Mouse (Mus musculus): ENCODE results near the gene Olfr1231. TPM values are rescaled to one million over a fixed set of nuclear protein-coding genes. Genes with fewer than 3 reads are reported as not detected.

Gene Olfr1231
- total RNA-seq (2017) = not detected in 2 replicates

DNA sequence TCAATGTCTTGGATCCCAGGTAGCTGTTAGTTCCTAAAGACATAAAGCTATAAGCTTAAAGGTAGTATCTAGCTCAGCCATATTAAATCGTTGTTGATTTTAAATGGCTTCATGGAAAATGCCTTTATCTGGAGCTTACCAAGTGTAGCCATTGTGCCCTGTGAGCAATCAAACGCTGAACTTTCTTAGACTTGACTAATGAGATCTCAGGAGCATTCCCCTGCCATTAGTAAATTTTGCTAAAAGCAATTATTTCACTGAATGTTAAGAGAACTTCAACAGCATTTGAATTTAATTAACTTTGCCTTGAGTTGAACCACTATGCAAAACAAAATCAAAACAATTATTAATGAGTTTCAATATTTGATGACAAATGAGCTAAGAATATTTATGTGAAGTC, at the start of gene Olfr1231:
TSS of gene Olfr1231 (minus strand) at position 101 of the 400 bp plus-strand sequence.
- no peak for ATAC-seq (replicated peaks in 1 of 2; ENCODE audit: insufficient read depth in 1 of 2, low FRiP score in 2 of 2, low TSS enrichment in 1 of 2, low read depth in 1 of 2, poor library complexity in 2 of 2, severe bottlenecking in 2 of 2)

DNA sequence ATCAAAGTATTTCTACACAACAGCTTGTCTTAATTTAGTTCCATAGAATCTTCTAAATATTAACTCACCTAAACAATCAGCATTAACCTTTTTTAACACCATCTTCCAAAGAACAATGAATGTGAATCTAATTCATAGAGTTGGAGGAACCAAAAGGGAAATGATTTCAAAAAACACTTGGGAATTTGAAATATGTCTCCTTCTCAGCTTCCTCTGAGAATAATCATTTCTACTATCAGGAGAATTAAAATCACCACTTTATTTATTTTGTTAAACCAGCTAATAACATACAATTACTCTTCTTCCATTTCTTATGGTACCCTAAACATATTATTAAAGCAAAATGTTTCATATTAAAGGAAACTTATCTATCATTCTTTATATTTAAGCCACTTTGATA, 35.4 kb upstream of the Olfr1231 start, which contains the start of gene Olfr1233:
TSS of gene Olfr1233 (minus strand) at position 101 of the 400 bp plus-strand sequence.
- no peak for ATAC-seq (replicated peaks in 1 of 2; ENCODE audit: insufficient read depth in 1 of 2, low FRiP score in 2 of 2, low TSS enrichment in 1 of 2, low read depth in 1 of 2, poor library complexity in 2 of 2, severe bottlenecking in 2 of 2)

DNA sequence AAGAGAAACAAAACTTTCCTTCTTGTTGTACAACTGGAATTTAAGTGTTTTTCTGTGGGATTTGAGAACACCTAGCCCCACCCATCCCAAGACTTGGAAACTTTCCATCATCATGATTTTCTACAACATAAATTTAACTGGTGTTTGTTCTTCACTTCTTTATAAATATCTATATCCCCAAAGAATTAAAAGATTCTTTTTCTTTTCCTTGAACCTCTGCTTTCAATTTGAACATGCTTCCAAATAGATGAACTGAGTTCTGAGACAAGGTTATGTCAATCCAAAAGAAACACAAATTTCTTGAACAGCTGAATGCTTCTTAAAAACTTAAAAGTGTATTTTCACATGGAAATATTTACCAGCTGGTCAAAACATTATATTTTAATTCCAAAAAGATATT, 22.7 kb upstream of the Olfr1231 start, which contains the start of gene Olfr1232:
TSS of gene Olfr1232 (minus strand) at position 101 of the 400 bp plus-strand sequence.
- no peak for ATAC-seq (replicated peaks in 1 of 2; ENCODE audit: insufficient read depth in 1 of 2, low FRiP score in 2 of 2, low TSS enrichment in 1 of 2, low read depth in 1 of 2, poor library complexity in 2 of 2, severe bottlenecking in 2 of 2)

DNA sequence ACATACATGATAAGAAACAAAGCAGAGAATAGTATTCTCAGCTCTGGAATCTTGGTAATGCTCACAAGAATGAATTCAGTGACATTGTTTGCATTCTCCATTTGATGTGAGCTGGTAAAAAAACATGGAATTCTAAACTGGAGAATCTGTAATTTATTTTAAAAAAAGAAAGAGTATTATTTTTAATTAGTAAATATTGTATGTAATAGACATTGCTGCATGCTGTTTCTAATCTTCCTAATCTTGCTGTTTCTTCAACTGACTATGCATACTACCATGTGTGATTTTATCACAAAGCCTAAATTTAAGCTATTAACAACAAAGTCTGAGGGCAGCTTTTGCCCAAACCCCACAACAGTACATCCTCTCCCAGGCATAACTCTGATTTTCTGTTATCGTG, 9.7 kb downstream of the Olfr1231 start, which contains the start of gene Olfr1230:
TSS of gene Olfr1230 (minus strand) at position 101 of the 400 bp plus-strand sequence.
- ATAC-seq (replicated peaks in 1 of 2; ENCODE audit: insufficient read depth in 1 of 2, low FRiP score in 2 of 2, low TSS enrichment in 1 of 2, low read depth in 1 of 2, poor library complexity in 2 of 2, severe bottlenecking in 2 of 2) = no peak

DNA sequence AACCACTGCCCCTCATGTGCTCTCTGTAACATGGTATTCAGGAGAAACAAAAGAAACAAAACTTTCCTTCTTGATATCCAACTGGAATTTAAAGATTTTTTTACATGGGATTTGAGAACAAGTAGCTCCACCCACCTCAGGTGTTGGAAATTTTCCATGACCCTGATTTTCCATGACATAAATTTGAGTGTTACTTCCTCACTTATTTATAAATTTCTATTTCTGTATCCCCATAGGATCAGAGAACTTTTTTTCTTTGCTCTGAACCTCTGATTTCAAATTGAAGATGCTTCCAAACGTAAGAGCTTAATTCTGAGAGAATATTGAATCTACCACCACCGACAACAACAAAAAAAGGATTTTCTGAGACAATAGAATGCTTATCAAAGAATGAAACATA, 19.0 kb downstream of the Olfr1231 start, which contains the start of gene Olfr1229:
TSS of gene Olfr1229 (minus strand) at position 101 of the 400 bp plus-strand sequence.
- ATAC-seq (replicated peaks in 1 of 2; ENCODE audit: insufficient read depth in 1 of 2, low FRiP score in 2 of 2, low TSS enrichment in 1 of 2, low read depth in 1 of 2, poor library complexity in 2 of 2, severe bottlenecking in 2 of 2) = no peak

DNA sequence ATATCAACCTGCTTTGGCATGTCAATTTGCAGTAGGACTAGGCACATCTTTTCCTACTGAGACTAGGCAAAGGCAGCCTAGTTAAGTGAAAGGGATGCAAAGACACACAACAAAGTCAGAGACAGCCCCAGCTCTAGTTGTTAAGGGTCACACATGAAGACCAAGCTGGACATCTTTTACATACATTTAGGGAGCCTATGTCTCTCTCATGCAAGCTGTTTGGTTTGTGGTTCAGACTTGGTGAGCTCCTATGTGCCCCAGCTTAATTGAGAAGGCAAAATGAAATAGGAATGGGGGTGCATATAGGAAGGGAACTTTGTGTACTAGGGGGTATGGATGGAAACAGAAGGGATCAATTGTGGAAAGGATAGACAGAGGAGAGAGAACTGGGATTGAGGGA, 52.9 kb downstream of the Olfr1231 start, which contains the start of gene Olfr1228:
TSS of gene Olfr1228 (minus strand) at position 101 of the 400 bp plus-strand sequence.
- ATAC-seq (replicated peaks in 1 of 2; ENCODE audit: insufficient read depth in 1 of 2, low FRiP score in 2 of 2, low TSS enrichment in 1 of 2, low read depth in 1 of 2, poor library complexity in 2 of 2, severe bottlenecking in 2 of 2) = no peak

Other genes with a start within 250 kb of the Olfr1231 start
- not detected in 2 replicates for gene Olfr1218, start 245.9 kb downstream of the Olfr1231 start, total RNA-seq (2017)
- gene Olfr1219, start 223.6 kb downstream of the Olfr1231 start, total RNA-seq (2017) = not detected in 2 replicates
- not detected in 2 replicates for gene Olfr1220, start 200.2 kb downstream of the Olfr1231 start, total RNA-seq (2017)
- not detected in 2 replicates for gene Olfr1221, start 189.8 kb downstream of the Olfr1231 start, total RNA-seq (2017)
- gene Olfr1222, start 174.0 kb downstream of the Olfr1231 start, total RNA-seq (2017) = not detected in 2 replicates
- not detected in 2 replicates for gene Olfr1223, start 155.5 kb downstream of the Olfr1231 start, total RNA-seq (2017)
- gene Olfr1224-ps1, start 143.0 kb downstream of the Olfr1231 start, total RNA-seq (2017) = not detected in 2 replicates
- gene Olfr1225, start 132.4 kb downstream of the Olfr1231 start, total RNA-seq (2017) = not detected in 2 replicates
- not detected in 2 replicates for gene Olfr1226, start 107.0 kb downstream of the Olfr1231 start, total RNA-seq (2017)
- not detected in 2 replicates for gene Olfr1228, start 53.0 kb downstream of the Olfr1231 start, total RNA-seq (2017)
- gene Olfr1229, start 19.1 kb downstream of the Olfr1231 start, total RNA-seq (2017) = not detected in 2 replicates
- gene Olfr1230, start 9.8 kb downstream of the Olfr1231 start, total RNA-seq (2017) = not detected in 2 replicates
- gene Olfr1232, start 22.6 kb upstream of the Olfr1231 start, total RNA-seq (2017) = not detected in 2 replicates
- not detected in 2 replicates for gene Olfr1233, start 35.3 kb upstream of the Olfr1231 start, total RNA-seq (2017)
- not detected in 2 replicates for gene Olfr1234, start 57.8 kb upstream of the Olfr1231 start, total RNA-seq (2017)
- not detected in 2 replicates for gene Olfr1238, start 102.6 kb upstream of the Olfr1231 start, total RNA-seq (2017)
- not detected in 2 replicates for gene Olfr1239, start 113.3 kb upstream of the Olfr1231 start, total RNA-seq (2017)
- not detected in 2 replicates for gene Olfr1240, start 135.9 kb upstream of the Olfr1231 start, total RNA-seq (2017)
- not detected in 2 replicates for gene Olfr1241, start 180.1 kb upstream of the Olfr1231 start, total RNA-seq (2017)
- gene Olfr1242, start 191.3 kb upstream of the Olfr1231 start, total RNA-seq (2017) = not detected in 2 replicates
- not detected in 2 replicates for gene Olfr1243, start 224.4 kb upstream of the Olfr1231 start, total RNA-seq (2017)

Measured in hematopoietic stem cell, adult 5-6 weeks (primary cell).